Comparison of ENCODE assay signal across 1 mouse cellular context in the genomic region with DNA sequence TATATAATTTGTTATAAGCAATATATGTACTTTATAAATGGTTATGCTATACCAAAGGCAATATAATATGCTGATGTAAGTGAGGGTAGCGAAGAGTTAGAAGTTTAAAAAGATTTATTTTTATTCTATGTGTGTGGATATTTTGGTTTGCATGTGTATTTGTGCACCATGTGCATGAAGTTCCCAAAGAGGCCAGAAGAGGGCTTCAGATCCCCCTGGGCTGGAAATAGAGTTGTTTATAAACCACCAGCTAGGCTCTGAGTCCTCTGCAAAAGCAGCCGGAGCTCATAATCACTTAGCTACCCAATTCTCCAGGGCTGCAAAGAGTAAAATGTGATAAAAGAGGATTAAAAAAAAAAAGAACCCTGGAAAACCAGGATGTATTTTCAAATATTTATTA.
TF ChIP-seq lines count a peak whose summit lies in the region.

No protein-coding gene starts in this region.

TF ChIP-seq in CH12.LX, 34 proteins besides CTCF, POLR2A, EP300 and RAD21 (continued from another document):
- no peak for TF ChIP-seq E2F4 (IDR thresholded peaks at IDR 0.05; ENCODE audit: insufficient replicate concordance, low read depth, low read length)
- TF ChIP-seq JUND (conservative IDR thresholded peaks at IDR 0.05; ENCODE audit: low read depth, low read length): no peak
- TF ChIP-seq ZMIZ1 (IDR thresholded peaks at IDR 0.05; ENCODE audit: low read depth, low read length): no peak
- no peak for TF ChIP-seq MXI1 (IDR thresholded peaks at IDR 0.05; ENCODE audit: low read depth, low read length)
